Mouse (Mus musculus): ENCODE measurements around the gene Cnp.

Cnp gene

GRCm38 (mm10) chr11:100550101-100550500 is 24.6 kb upstream of the Cnp start:
- in situ Hi-C loops (cut with MboI; ENCODE audit: unreplicated experiment in 2 of 2), result loop anchor here in 1 of 2 experiments (10.0 kb wide), 1 partner anchor 125 kb away; no protein-coding TSS in a partner anchor

DNA sequence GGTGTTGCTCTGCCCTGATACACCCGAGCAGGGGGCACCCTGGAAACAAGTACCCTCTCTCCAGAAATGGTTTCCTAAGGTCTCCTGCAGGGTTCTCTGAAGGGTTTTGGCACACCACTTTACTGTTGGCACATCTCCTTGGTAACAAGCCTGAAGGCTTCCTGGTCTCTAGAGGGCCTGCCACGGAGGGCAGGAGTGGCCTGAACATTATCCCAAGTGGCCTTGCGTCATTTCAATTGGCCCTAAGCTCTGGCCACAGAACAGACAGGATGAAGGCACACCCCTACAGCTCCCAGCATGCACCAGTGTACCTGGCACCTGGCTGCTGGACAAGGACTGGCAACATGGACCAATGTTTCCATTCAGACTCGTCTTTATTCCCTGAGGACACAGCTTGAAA is 21.9 kb upstream of the Cnp start:
- in situ Hi-C loops (cut with MboI; ENCODE audit: unreplicated experiment in 2 of 2), result loop anchor here in 1 of 2 experiments (10.0 kb wide), 1 partner anchor 128 kb away; no protein-coding TSS in a partner anchor

- in situ Hi-C loops (cut with MboI; ENCODE audit: unreplicated experiment in 2 of 2), result loop anchor here (5.0 to 10.0 kb wide), 2 partner anchors 128 to 131 kb away; no protein-coding TSS in a partner anchor
Observed at GRCm38 (mm10) chr11:100555583-100555982, 19.1 kb upstream of the Cnp start.

DNA sequence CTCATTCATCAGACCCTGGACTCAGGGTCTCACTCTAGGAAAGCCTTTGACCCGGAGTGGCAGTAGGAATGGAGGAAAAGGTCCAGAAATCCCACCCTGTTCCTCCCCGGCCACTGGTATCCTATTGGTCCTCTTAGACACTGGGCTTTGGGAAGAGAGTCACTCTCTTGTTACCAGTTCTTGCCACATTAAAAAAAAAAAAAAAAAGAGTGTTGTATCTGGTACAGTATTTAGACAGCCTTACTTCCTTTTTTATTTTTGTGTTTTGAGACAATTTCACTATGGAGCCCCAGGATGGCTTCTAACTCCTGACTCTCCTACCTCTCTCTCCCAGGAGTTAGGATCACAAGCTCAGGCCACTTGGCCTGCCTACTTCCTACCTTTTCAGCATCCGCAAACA is 17.1 kb upstream of the Cnp start:
- in situ Hi-C loops (cut with MboI; ENCODE audit: unreplicated experiment in 2 of 2), result loop anchor here (5.0 to 10.0 kb wide), 2 partner anchors 130 to 133 kb away; no protein-coding TSS in a partner anchor

- in situ Hi-C loops (cut with MboI; ENCODE audit: unreplicated experiment in 2 of 2), result loop anchor here (5.0 to 10.0 kb wide), 2 partner anchors 132 to 135 kb away; no protein-coding TSS in a partner anchor
Observed at GRCm38 (mm10) chr11:100559476-100559875, 15.2 kb upstream of the Cnp start.

- in situ Hi-C loops (cut with MboI; ENCODE audit: unreplicated experiment in 2 of 2), result loop anchor here in 1 of 2 experiments (10.0 kb wide), 2 partner anchors 77 to 197 kb away; no protein-coding TSS in a partner anchor
Observed at GRCm38 (mm10) chr11:100561748-100562147, 13.0 kb upstream of the Cnp start.

GRCm38 (mm10) chr11:100564297-100564696 is 10.4 kb upstream of the Cnp start:
- in situ Hi-C loops (cut with MboI; ENCODE audit: unreplicated experiment in 2 of 2), result loop anchor here in 1 of 2 experiments (10.0 kb wide), 2 partner anchors 79 to 199 kb away; no protein-coding TSS in a partner anchor

DNA sequence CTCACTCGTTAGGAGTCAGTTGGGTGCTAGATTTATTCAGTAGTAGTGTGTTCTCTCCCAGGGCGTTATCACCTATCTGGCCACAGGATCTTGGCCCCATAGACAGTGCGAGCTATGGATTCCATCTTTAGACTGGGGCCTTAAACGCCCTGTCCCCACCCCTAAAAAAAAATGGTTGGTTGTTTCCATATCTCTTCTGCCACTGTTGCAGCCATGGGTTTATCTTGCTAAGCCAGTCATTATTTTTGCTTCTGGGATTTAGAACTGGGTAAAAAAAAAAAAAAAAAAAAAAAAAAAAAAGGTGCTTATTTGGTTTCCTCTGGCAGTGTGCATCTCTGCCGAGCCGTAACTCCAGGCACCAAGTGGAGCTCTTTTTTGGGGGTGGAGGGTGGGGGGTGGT is 10.0 kb upstream of the Cnp start:
- in situ Hi-C loops (cut with MboI; ENCODE audit: unreplicated experiment in 2 of 2), result loop anchor here (5.0 to 10.0 kb wide), 3 partner anchors 80 to 200 kb away; no protein-coding TSS in a partner anchor

- in situ Hi-C loops (cut with MboI; ENCODE audit: unreplicated experiment in 2 of 2), result loop anchor here (5.0 to 10.0 kb wide), 3 partner anchors 82 to 202 kb away; no protein-coding TSS in a partner anchor
Observed at GRCm38 (mm10) chr11:100567229-100567628, 7.5 kb upstream of the Cnp start.

DNA sequence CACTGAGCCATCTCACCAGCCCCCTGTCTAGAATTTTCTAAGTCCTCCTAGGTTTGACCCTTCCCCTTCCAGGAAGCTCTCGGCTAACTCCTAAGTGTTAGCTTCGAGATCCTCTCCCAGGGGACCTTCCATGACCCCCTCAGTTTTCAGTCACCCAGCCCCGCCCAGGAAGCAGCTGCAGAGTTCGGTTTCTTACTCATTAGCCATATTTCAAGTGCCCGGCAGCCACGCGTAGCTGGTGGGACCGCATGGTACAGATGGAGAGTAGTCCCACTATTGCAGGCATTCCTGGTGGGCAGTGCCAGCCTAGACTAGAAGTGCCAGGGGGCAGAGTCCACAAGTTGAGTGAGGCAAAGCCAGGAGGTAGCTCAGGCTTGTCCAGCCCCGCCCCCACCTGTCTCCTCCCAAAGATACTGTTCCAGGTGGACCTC is 6.9 kb upstream of the Cnp start:
- in situ Hi-C loops (cut with MboI; ENCODE audit: unreplicated experiment in 2 of 2), result loop anchor here (5.0 to 10.0 kb wide), 3 partner anchors 83 to 203 kb away; no protein-coding TSS in a partner anchor

GRCm38 (mm10) chr11:100568692-100569091 is 6.0 kb upstream of the Cnp start:
- in situ Hi-C loops (cut with MboI; ENCODE audit: unreplicated experiment in 2 of 2), result loop anchor here (5.0 to 10.0 kb wide), 3 partner anchors 84 to 204 kb away; no protein-coding TSS in a partner anchor

- in situ Hi-C loops (cut with MboI; ENCODE audit: unreplicated experiment in 2 of 2), result loop anchor here (5.0 to 10.0 kb wide), 3 partner anchors 85 to 205 kb away; no protein-coding TSS in a partner anchor
Observed at GRCm38 (mm10) chr11:100569789-100570188, 4.9 kb upstream of the Cnp start.

DNA sequence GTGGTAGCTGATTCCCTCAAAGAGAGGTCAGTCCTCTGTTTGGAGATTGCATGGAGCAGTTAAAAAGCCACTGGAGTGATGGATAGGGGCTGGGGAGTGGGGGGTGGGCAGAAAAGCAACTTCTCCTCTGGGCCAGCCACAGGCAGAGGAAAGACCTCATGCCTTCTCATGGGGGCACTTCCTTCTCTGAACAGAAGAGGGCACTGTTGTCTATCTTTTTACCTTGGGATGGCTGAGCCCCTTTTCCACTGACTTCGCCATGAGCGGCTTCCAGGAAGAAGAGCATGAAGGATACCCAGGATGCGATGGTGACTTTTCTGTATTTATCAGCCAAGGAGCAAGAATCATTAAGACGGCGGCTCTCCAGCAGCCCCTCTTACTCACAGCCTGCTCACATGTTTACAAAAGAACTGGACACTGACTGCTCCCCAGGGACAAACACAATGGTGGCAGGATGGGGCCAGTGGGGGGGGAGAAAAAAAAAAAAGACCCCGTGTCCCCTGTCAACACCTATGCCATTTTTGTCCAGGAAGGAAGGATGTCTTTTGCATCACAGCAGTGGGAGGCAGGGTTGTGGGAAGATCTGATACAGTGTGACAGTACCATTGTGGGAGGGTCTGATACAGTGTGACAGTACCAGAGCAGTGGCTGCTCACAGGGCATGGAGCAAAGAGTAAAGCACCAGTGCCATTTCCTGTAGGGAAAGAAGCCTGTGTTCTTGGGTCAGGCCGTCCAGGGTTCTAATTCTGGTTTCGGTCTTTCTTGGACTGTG is 4.1 kb upstream of the Cnp start:
- in situ Hi-C loops (cut with MboI; ENCODE audit: unreplicated experiment in 2 of 2), result no loop called here

DNA sequence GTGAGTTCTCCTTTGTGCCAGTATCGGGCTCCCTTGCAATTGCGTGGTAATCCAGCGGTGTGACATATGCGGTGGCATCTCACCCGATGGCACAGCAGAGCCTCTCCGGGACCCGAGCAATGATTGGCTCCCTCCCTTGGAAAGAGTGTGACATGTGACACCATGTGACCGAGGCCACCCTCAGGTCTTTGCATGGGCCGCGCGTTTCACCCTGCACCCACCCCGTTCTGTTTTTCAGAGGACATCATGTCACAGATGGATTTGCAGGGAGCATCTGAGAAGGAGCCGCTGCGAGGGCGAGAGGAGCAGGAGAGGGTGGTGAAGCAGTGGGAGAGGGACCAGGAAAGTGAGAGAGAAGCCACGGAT is 3.5 kb upstream of the Cnp start:
- in situ Hi-C loops (cut with MboI; ENCODE audit: unreplicated experiment in 2 of 2), result no loop called here

DNA sequence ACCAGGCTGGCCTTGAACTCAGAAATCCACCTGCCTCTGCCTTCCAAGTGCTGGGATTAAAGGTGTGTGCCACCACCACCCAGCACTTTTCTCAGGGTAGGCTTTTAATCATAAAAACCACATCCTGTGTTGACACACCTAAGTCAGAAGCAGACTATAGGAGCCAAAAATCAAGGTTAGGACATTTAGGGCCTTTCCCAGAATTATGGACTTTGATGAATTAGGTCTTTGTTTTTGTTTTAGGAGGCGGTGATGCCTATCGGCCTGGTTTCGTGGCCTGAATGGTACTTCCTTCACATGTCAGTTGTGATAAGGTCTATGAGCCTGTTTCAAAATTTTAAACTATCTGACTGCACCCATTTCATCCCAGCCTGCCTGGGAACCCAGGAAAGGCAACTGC is 516 bp upstream of the Cnp start:
- in situ Hi-C loops (cut with MboI; ENCODE audit: unreplicated experiment in 2 of 2), result no loop called here

GRCm38 (mm10) chr11:100575484-100575855 is 766 bp downstream of the Cnp start:
- in situ Hi-C loops (cut with MboI; ENCODE audit: unreplicated experiment in 2 of 2), result loop anchor here (5.0 to 25.0 kb wide), 2 partner anchors 47 to 1638 kb away; partner anchors contain the start of genes Dnajc7 (in 1 of the 2) and Rara (in 1 of the 2)

GRCm38 (mm10) chr11:100576256-100576655 is 1.6 kb downstream of the Cnp start:
- in situ Hi-C loops (cut with MboI; ENCODE audit: unreplicated experiment in 2 of 2), result loop anchor here (5.0 to 25.0 kb wide), 2 partner anchors 46 to 1639 kb away; partner anchors contain the start of genes Dnajc7 (in 1 of the 2) and Rara (in 1 of the 2)

- in situ Hi-C loops (cut with MboI; ENCODE audit: unreplicated experiment in 2 of 2), result loop anchor here (5.0 to 25.0 kb wide), 2 partner anchors 44 to 1641 kb away; partner anchors contain the start of genes Dnajc7 (in 1 of the 2) and Rara (in 1 of the 2)
Observed at GRCm38 (mm10) chr11:100577852-100578599, 3.3 kb downstream of the Cnp start.

GRCm38 (mm10) chr11:100579116-100579799 is 4.6 kb downstream of the Cnp start:
- in situ Hi-C loops (cut with MboI; ENCODE audit: unreplicated experiment in 2 of 2), result loop anchor here (5.0 to 25.0 kb wide), 2 partner anchors 43 to 1642 kb away; partner anchors contain the start of genes Dnajc7 (in 1 of the 2) and Rara (in 1 of the 2)

- in situ Hi-C loops (cut with MboI; ENCODE audit: unreplicated experiment in 2 of 2), result loop anchor here in 1 of 2 experiments (25.0 kb wide), 1 partner anchor 1643 kb away; the partner anchor contains the start of gene Rara
Observed at GRCm38 (mm10) chr11:100580275-100580674, 5.6 kb downstream of the Cnp start.

Data from v-Abl transformed pro-B cells (cell line).